Mouse (Mus musculus): ENCODE data around the gene Apoe.

Apoe gene

GRCm38 (mm10) chr7:19716055-19716682 lies 17.2 kb upstream of the Apoe start:
- DNase-seq, result no peak

GRCm38 (mm10) chr7:19715239-19716054 lies 16.5 kb upstream of the Apoe start, which contains the start of gene Tomm40:
Gene Tomm40 (minus strand): TSS chr7:19715438.
- peak; percentile 98 for DNase-seq

- peak in 1 of 2 experiments; percentile 28 for DNase-seq
Measured at GRCm38 (mm10) chr7:19714836-19715235, 15.8 kb upstream of the Apoe start.

GRCm38 (mm10) chr7:19713598-19713997 lies 14.6 kb upstream of the Apoe start:
- DNase-seq, result no peak

GRCm38 (mm10) chr7:19713196-19713595 lies 14.2 kb upstream of the Apoe start:
- peak; percentile 38 to 44 for DNase-seq

- no peak for DNase-seq
Measured at GRCm38 (mm10) chr7:19712414-19712813, 13.4 kb upstream of the Apoe start.

GRCm38 (mm10) chr7:19710650-19711049 lies 11.7 kb upstream of the Apoe start:
- no peak for DNase-seq

- no peak for DNase-seq
Measured at GRCm38 (mm10) chr7:19705271-19705670, 6.3 kb upstream of the Apoe start.

GRCm38 (mm10) chr7:19704475-19704874 lies 5.5 kb upstream of the Apoe start:
- DNase-seq, result no peak

GRCm38 (mm10) chr7:19702859-19703555 lies 4.0 kb upstream of the Apoe start:
- no peak for DNase-seq

GRCm38 (mm10) chr7:19701069-19701761 lies 2.2 kb upstream of the Apoe start:
- DNase-seq, result peak; percentile 44 to 52

- no peak for DNase-seq
Measured at GRCm38 (mm10) chr7:19700299-19701068, 1.5 kb upstream of the Apoe start.

GRCm38 (mm10) chr7:19699827-19700148 lies 800 bp upstream of the Apoe start:
- no peak for DNase-seq

- no peak for DNase-seq
Measured at GRCm38 (mm10) chr7:19697949-19698906, 760 bp downstream of the Apoe start.

- no peak for DNase-seq
Measured at GRCm38 (mm10) chr7:19696336-19696873, 2.6 kb downstream of the Apoe start.

- no peak for DNase-seq
Measured at GRCm38 (mm10) chr7:19695881-19696280, 3.1 kb downstream of the Apoe start.

- no peak for DNase-seq
Measured at GRCm38 (mm10) chr7:19695213-19695594, 3.8 kb downstream of the Apoe start.

- no peak for DNase-seq
Measured at GRCm38 (mm10) chr7:19694336-19695212, 4.4 kb downstream of the Apoe start.

- no peak for DNase-seq
Measured at GRCm38 (mm10) chr7:19693421-19693820, 5.6 kb downstream of the Apoe start.
